Mouse (Mus musculus) ES-CJ7 (cell line): ENCODE measurements around the gene Bms1.

Source experiments
- DNase-seq: peaks from one replicate; pipeline ENCODE4 v3.0.0; 2011; ENCODE audit warnings: low read depth, low spot score

Bms1 gene

DNA sequence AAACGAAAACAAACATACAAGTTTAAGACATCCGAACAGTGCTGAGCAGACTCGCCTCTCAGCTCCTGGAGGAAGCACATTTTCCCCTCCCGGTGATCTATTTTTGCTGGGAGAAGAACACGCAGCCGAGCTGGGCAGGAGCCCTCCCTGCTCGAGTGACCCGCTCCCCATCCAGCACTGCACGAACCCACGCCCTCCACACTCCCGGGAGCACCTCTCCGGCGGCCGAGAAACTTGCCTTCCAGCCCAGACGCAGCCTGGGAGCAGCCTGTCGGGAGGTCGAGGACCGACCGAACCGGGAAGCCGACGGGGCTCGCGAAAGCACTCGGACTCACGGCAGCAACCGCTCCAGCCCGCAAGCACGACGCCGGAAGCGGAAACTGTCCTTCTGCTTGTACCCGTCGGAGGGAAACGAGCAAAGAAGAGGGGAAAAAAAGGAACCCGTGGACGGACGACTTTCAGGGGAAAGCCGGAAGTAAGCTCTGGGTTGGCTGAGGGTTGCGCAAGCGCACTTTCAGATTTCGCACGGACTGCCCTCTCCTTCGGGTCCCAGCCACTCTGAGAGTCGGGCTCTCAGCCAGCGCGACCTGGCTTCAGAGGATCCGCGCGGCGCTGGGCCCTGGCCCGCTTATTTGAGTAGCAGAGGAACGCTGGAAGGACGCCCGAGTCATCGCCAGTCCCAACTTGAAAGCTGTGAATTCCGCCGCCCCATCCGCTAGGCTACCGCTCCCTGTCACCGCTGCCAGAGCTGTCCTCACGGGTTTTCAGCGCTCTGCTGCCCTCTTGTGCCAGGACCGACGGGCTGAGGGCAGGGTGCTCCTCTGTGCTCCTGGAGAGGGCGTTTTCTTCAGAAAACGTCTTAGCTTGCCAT lies at the start of gene Bms1:
Gene Bms1 (minus strand): TSS at position 425 of the 871 bp plus-strand sequence.
- peak; percentile 99 for DNase-seq

DNA sequence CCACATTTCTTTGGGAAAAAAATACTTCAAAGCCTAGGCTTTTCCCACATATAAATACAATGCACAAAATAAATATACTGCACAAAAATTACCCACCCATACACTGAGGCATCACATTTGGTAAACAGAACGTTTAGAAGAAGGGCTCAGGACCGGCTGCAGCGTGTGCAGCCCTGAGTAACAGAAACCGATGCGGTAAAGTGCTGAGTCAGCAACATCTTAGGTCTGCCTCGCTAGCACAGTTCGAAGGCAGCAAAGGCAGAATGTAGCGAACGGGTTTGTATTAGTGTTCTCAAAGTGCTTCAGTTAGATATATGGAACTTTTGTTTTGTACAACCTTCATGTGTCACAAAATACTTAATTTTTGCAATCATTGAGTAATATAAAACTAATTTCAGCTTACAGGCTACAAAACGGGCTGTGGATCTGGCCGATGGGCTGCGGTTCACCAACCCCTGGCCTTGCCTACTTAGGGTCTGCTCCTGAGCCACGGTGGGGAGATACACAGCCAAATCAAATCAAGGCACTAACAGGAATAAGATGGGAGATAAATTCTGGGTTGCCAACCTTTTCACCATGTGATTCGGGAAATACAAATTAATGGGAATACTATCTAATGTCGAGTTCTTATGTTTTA lies 42.9 kb upstream of the Bms1 start:
- no peak for DNase-seq

DNA sequence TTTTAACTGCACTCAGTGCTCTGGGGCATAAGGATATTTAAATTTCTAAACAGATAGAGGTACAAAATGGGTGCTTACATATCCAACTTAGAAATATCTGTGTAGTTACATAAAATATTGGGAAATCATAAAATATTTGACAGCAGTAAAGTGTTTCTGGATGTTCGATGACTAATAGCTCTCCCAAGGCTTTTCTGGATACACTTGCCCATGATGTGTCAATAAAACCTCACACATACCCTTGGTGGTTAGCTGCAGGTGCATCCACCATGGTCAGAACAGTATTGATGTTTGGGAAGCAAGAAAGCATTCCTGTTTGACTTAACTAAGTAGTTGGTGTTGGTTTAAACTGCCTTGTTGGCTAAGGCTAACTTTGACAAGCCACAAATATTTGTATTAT lies 38.5 kb upstream of the Bms1 start:
- DNase-seq: no peak

DNA sequence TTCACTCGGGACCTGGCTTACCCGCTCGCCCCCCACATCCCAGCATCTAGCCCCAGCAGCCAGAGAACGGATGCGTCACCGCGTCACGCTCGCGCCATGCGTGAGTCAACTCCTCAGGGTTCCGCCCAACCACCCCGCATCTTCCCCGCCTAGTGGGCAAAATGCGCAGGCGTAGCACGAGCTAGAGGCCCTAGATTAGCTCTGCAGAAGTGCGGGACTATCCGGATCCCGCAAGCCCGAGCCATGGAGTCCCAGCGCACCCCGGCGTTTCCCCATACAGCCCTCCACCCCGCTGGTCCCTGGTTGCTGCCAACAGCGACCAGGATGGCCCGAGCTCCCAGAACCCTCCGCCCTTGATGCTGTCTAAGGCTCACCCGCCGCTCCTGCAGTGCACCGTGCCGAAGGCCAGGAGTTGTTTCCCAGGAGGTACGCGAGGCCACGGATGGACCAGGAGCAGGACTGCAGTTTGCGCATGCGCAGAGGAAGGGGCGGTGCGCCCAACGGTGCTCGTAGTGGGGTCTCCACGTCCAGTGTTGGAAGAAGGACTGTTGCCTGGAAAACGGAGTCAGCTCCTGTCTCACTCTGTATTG lies 35.9 kb upstream of the Bms1 start, which contains the start of gene Zfp248:
Gene Zfp248 (minus strand): TSS at position 487 of the 590 bp plus-strand sequence.
- peak; percentile 85 for DNase-seq

DNA sequence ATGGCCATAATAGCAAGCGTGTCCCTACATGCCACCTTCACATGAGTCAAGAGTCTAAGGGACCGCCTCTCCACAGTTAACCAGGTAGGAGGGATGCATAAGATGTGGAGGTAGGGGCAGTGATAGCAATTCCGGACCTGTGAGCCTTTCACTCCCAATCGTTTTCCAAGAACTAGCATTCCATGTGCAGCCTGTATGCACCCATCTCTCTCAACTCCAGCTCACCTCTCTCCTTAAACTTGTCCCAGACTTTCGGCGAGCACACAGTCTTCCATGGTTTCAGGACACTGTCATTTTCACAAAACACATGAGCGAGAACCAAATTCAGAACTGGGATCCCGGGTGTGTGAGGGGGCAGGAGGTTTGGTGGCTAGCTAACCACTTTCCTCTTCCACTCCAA lies 35.2 kb upstream of the Bms1 start:
- no peak for DNase-seq

DNA sequence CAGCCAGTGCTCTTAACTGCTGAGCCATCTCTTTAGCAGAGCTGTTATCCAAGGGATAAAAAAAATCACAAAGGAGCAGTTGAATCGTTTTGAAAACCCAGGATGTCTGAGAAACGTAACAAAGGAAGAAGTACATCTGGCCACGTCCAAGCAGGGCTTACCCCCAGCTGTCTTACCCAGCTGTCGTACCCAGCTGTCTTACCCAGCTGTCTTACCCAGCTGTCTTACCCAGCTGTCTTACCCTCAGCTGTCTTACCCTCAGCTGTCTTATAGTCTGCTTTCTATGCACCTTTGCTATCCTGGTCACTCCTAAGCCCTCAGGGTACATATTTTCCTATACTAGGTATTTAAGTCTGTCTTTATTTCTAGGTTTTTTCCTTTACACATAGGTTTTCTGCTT lies 12.2 kb upstream of the Bms1 start:
- DNase-seq: no peak

DNA sequence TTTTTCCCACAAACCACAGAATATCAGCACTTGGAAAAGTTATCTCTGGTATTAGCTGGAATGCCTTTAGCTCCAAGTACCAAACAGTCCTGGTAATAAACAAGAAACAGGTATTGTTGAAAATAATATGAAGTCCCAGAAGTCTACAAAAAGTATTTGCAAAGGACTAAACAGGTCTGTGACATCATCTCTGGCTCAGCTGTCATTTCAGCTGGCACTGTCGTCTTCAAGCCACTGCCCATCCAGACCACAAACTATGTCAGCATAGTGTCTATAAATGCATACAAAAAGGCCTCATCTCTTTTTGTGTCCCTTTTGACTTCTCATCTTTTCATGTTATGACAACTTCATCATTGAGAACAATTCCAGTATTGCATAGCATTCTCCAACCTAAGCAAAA lies 7.4 kb upstream of the Bms1 start:
- no peak for DNase-seq

DNA sequence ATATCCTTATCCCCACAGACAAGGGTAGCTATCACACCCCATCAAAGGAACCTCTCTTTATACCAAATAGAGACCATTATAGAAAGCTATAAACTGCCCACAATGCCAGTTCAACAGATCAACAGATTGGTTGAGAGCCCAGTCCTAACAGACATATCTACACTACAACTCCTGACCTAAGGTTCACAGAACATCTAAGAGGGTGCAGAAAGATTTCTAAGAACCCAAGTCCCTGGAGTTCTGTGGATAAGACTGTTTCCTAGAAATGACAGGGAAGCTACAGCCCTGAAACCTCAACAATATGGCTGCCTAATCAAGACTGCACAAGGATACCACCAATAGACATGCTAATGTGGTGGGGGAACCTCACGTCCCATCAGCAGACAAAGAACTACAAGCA lies 8.8 kb downstream of the Bms1 start:
- no peak for DNase-seq

DNA sequence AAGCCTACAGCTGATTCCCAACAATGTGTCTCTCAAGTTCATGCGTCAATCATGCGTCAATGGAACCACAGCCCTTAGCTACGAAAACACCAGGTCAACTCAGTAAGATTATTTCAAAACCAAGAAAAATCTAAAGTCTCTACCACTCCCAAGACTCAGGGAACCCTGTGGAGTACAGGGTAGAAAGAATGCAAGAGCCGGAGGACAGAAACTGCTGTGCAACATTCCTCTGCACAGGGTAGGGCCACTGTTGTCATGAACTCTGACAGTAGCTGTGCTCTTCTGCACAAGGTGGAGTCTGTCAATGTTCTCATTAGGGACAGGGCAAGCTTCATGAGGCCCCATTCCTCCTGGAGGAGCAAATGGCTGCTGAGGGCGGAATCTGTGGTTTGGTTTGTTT lies 10.8 kb downstream of the Bms1 start:
- DNase-seq: no peak

DNA sequence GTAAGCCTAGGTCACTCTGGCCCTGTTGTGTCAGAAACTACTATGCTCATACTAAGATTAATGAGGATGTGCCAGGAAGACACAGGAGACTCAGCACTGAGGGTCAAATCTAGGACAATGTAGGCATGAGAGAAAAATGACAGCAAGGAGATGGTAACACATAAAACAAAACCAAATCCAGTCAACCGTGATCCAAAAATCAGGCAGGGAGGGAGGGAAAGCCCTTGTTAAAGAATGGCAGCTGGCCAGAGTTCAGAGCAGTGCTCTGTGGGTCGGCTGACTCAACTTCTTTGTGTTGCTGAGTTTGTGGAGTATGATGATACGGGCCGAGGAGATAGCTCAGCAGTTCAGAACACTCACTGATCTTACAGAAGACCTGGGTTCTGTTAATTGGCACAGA lies 12.9 kb downstream of the Bms1 start:
- no peak for DNase-seq

DNA sequence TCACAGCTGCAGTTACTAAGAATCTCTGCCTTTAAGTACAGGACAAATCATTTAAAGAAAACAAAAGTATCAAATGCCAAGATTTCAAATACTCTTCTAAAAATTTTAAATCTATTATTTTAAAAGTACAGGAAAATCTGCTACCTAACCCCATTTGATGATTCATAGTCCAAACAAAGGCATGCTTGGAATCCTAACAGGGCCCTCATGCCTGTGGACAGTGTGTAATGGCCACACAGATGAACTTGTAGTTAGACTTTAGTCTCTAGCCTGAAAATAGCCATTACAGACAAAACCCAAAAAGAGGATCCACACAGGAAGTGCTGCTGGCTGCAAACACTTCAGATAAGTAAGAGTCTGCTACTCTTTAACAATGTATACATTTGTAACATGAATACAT lies 28.5 kb downstream of the Bms1 start:
- DNase-seq: no peak

DNA sequence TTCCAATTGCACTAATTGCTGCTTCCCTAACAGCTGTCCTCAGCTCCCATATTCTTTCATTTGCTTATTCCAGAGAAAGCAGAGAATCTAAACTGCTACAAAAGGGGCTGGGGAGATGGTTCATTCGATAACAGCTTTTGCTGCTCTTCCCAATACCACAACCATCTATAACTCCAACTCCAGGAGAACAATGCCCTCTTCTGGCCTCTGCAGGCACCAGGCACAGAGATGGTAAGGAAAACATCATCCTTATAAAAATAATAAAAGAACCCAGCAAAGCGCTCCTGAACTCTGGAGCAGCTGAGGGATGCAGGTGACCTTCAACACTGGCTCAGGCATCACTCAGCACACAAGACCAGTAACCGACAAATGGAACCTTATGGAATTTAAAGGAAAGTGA lies 33.3 kb downstream of the Bms1 start:
- no peak for DNase-seq

DNA sequence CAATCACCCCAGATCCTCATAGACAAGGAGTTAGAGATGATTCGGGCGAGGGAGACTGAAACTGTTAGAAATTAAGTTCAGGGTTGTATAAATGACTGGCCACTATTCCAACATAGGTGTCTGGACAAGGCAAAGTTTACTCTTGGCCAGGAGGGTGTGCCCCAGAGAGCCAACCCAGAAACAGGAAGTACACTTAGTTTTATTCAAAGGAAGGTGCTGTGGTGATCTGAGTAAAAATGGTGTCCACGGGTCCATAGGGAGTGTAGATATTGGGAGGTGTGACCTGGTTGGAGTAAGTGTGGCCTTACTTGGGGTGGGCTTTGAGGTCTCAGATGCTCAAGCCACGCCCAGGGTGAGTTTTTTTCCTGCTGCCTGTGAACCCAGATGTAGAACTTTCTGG lies 38.0 kb downstream of the Bms1 start:
- DNase-seq: no peak

DNA sequence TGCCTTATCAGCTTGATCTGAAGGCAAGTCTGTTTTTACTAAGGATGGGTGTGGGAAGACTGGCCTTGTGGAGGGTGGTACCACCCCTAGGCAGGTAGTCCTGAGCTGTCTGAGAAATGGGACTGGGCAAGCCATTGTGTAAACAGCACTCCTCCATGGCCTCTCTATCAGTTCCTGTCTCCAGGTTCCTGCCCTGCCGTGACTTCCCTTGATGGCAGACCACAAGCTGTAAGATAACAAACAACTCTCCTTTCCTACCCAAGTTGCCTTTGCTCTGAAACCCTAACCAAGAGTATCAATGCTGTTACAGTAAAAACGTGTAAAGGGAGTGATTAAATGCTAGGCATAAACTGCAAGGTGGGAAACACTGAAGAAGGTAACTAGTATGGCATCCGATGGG lies 38.6 kb downstream of the Bms1 start:
- DNase-seq: no peak

DNA sequence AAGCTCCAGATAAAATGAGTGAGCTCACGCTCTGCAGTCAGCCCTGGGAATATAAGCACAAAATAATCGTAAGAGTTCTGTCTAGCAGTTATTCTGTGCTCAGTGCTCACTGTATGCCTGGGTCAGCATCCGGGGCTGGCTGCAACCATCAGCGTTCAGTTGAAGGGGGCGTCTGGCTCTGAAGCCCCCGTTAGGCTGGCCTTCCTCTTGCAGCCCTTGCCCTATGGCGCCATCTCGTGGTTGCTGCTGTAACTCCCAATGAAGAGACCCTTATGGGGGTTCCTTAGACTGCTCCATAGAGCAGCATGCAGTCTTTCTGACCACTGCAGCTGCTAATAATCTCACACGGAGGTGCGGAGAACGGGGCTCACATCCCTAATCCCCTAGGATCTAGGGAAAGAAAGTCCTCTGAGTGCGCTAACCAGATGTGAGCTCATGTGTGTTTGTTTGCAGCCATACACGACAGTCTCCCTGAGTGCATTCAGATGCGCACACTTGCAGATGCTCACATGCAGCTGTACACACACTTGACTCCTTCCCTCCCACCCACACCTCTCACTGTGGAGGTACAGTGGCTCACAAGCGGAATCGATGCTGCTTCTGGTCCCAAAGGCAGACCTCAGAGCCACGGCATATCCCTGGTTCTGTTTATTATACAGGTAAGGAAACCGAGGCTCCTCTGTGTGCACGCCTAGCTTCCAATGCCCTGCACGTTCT lies 39.7 kb downstream of the Bms1 start:
- DNase-seq: peak; percentile 78

DNA sequence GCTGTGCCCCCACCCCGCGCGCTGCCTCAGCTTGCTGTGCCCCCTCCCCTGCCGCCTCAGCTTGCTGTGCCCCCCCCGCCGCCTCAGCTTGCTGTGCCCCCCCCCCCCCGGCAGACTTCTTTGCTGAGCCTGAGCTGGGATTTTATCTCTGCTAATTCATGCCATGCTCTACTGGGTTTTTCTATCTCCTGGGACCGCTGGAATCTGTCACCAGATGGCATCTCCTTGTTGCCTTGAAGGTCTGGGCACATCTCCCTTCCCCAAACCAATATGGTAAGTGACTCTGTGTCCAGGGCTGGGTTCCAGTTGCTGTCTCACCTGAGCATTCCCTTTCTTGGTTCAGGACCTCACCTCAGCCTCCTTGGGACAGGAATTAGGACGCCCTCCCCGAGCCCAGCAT lies 41.7 kb downstream of the Bms1 start:
- no peak for DNase-seq

DNA sequence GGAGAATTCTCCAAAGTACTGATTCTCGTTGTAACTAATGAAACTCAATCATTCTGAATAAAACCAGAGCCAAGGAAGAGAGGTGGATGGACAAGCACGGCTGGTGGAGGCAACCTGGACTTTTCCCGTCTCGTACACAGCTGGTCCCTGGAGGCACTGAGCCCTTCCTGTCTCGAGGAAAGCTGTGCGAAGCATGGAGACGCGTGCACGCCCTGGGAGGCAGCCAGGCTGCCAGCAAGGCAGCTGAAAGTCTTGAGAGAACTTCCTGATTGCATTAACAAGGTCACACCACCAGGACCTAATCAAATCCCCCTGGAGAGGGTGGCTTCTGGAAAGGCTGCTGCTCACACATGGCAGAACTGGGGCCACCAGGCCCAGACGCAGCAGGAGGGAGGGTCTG lies 43.3 kb downstream of the Bms1 start:
- no peak for DNase-seq

DNA sequence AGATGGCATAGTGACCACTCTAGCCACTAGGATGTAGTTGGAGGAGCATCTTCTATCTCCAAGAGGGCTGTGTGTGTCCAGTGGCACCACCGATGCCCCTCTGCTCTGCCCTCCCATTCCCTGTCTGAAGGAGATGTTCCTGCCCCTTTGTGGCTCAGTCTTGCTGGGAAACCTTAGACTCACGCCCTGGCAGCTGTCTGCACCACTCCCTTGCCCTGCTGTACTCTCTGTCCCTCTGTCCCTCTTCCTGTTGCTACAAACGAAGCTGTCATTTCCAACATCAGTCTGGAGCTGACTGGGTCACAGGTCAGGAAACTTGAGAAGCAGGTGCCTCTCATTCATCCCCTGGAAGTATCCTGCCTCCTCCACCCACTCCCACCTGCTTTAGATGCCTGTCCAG lies 43.8 kb downstream of the Bms1 start:
- DNase-seq: no peak

DNA sequence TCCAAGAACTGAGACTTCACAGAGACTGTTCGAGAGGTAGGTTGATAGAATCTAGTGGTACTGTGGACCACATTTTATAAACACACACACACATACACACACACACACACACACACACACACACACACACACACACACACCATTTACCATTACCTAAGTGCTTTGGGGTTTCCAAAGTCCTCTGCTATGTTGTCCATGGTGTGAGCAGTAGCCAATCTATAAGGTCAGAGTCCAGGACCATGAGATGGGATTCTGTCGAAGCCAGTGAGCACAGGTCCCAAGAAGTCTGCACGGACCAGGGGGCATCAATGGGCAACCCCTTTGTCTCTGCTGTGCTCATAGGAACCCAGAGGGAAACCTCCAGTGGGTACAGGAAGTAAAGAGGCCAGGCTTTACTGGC lies 44.2 kb downstream of the Bms1 start:
- DNase-seq: no peak

DNA sequence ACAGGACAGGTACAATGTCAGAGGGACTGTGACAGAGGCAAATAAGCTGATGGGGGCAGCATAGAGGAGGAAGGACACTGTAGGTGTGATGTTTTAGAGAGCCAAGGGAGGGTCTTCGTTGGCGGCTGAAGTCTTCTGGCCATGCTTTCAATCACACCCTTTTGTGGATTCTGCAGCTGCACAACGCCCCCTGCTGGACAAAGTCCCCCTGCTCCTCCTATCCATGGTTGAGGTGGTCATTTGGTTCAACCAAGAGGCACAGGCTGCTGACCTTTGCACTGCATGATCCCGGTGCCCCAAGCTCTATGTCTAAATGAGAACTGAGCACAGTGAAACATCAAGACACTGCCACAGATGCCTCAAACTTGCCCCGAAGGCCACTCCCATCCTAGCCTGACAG lies 46.0 kb downstream of the Bms1 start:
- peak; percentile 59 for DNase-seq

DNA sequence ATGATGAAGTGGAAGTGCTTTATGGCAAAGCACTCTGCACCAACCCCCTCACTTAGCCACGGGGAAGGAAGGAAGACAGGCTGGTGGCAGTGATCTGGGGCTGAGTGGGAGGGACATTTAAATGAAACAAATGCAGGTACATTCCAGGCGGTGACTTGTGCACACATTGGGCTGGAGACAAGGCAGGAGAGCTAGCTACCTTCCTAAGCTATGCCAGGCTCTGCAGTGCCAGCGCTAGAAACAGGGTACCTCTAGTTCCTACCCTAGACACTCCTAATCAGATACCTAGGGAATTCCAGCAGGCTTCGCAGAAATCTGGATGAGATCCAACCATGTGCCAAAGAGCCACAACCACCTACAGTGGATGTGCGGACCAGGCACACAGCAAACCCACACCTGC lies 46.5 kb downstream of the Bms1 start:
- DNase-seq: no peak

DNA sequence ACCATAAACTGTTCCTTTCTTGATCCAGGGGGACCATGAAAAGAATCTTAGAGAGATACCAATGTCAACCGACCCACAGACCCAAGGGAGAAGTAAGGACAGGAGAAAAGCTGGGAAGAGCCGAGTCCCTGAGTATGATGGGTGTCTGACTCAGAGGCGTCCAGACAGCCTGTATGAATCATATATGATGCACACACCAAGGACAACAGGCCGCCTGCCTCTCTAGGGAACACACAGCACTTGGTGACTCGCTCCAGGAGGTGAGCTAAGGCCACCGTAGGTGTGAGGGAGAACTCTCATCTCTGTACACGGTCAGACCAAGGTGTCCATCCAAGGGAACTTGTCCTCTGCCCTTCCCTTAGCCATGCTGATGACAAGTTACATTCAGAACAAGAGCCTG lies 51.8 kb downstream of the Bms1 start:
- DNase-seq: no peak
